Mouse (Mus musculus): ENCODE data around the gene Ttc34.

GRCm38 (mm10) chr4:154866391-154866790 is 29.1 kb downstream of the Ttc34 start:
- TF ChIP-seq POLR2A (IDR thresholded peaks at IDR 0.05; ENCODE audit: borderline replicate concordance, control insufficient read depth, low read depth, low read length), result no peak
- no peak for TF ChIP-seq CTCF (IDR thresholded peaks at IDR 0.05; ENCODE audit: control insufficient read depth, insufficient read depth, low read length)
